Mouse (Mus musculus) bone marrow, adult 2 months (tissue): ENCODE data around the gene Pfkp. TPM values are rescaled to one million over a fixed set of nuclear protein-coding genes. Genes with fewer than 3 reads are reported as not detected.

Experiments
- H3K27ac ChIP-seq: fragments of 200-500 bp; 2 replicates; pipeline ENCODE4 v1.5.1; 2012; ENCODE audit warnings: low read depth, mild to moderate bottlenecking, control low read depth, inconsistent platforms, low read length; ENCODE audit not compliant: control insufficient read depth, poor library complexity, insufficient read depth
- H3K4me1 ChIP-seq: fragments of 200-500 bp; 2 replicates; pipeline ENCODE4 v1.6.1; 2011; ENCODE audit warnings: low read length; ENCODE audit not compliant: control insufficient read depth, insufficient read depth
- H3K4me3 ChIP-seq: fragments of 200-500 bp; replicated peaks from 2 replicates; pipeline ENCODE3; 2011; ENCODE audit warnings: mild to moderate bottlenecking, low read depth, low read length, control low read depth; ENCODE audit not compliant: control insufficient read depth
- CTCF ChIP-seq: fragments of 200-500 bp; IDR thresholded peaks from 2 replicates; pipeline ENCODE4 v1.5.1; 2011; ENCODE audit warnings: low read length, control low read depth; ENCODE audit not compliant: control insufficient read depth, insufficient read depth
- POLR2A ChIP-seq: fragments of 200-500 bp; IDR thresholded peaks from 2 replicates; pipeline ENCODE4 v1.6.1; 2011; ENCODE audit warnings: low read depth, mild to moderate bottlenecking, control low read depth, low read length, borderline replicate concordance; ENCODE audit not compliant: control insufficient read depth
- WGBS: fragments of 180-500 bp; shearing (Covaris S2); methylation state at CpG from one replicate; pipeline ENCODE4 v1.1.7; 2018; 5-methylcytosine and 5-hydroxymethylcytosine counted together
- polyA plus RNA-seq: library from polyadenylated mRNA; stranded (reverse); fragments of >200 nt; gene quantifications from 2 replicates; pipeline ENCODE4 v1.2.4, GENCODE M21; 2011; ENCODE audit warnings: low replicate concordance; ENCODE audit not compliant: missing spikeins, insufficient read depth, insufficient read length

Pfkp gene
- 13.6 and 20.9 TPM in 2 replicates for polyA plus RNA-seq

DNA sequence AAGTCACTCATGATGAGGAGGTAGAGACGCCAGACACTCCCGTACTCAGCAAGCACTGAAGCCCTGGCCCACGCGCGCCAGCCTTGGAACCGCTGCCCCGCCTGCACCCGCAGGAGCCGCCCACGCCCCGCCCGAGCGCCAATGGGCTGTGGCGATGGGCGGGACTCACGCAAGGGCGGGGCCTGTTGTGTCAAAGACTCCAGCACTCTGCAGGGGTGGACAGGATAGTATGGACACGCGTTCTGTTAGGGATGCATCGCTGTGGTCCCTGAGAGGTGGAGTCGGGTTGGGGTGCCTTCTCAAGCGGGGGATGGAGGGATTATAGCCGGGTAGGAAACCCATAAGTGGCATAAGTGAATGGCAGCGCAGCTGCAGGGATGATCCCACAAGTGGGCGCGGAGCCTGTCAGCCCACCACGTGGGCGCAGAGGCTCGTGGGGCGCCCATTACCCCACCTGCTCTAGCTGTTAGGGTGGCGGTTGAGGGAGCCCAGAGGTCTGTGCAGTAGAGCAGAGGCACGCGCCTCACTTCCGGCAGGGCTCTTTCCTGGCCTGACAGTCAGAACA lies at the start of gene Pfkp:
Gene Pfkp (minus strand): TSS at position 109 of the 565 bp plus-strand sequence.
- Histone ChIP-seq H3K4me3 (peak within 1 kb of the TSS; percentile 86), H3K27ac (peak within 1 kb of the TSS; percentile 60), H3K4me1 (no peaks in the 10 kb centered on the region)
- under 1% methylated on average over 34 of the region's 34 CpGs for WGBS
- 0 out of 2 replicates have a peak, but pooled peaks have one; percentile 43 for TF ChIP-seq POLR2A
- no peak for TF ChIP-seq CTCF

DNA sequence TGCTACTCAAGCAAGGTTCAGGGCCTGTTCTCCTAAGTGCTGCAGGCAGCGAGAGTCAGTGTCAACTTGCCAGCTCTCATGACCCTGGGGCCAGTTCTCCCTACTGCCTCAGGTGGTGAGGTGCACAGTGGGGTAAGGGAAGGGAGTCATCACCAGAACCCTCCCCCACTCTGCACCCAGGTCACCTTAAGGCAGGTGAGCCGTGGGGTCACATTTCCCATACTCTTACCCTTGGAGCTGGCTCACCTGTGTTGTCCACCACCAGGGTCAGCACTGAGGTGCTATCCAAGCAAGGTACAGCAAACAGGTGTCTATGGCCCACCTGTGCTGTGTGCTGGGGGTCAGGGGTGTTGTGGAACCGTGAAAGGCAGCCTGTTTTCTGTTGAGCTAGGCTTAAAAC lies 42.0 kb upstream of the Pfkp start:
- no peaks in the 10 kb centered on the region for H3K4me1 ChIP-seq
- H3K27ac ChIP-seq, result no peak overlapping the region
- 75% methylated on average over 3 of the region's 3 CpGs for WGBS
- TF ChIP-seq POLR2A (no peak), CTCF (no peak)
- H3K4me3 ChIP-seq, result no peak overlapping the region

DNA sequence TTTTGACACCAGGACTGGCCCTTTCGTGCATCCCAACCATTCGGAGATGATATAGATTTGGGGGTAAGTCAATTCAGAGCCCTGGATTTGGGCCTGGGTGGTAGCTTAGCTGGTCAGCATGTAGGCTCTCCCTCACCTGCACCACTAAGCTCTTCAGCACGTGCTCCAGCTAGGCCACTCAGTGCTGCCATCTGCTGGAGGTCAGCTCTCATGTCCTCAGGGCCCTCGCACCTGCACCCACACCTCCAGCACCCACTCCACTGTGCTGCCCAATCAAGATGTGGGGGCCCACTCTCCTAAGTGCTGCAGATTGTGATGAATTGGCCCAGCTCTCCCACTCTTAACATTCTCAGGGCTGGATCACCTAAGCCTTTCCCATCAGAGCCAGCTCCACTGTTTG lies 41.4 kb upstream of the Pfkp start:
- TF ChIP-seq POLR2A, result no peak
- TF ChIP-seq CTCF, result peak; percentile 92
- Histone ChIP-seq H3K4me1 (no peaks in the 10 kb centered on the region), H3K27ac (no peak overlapping the region), H3K4me3 (no peak overlapping the region)
- WGBS, result 54% methylated on average over 4 of the region's 4 CpGs

DNA sequence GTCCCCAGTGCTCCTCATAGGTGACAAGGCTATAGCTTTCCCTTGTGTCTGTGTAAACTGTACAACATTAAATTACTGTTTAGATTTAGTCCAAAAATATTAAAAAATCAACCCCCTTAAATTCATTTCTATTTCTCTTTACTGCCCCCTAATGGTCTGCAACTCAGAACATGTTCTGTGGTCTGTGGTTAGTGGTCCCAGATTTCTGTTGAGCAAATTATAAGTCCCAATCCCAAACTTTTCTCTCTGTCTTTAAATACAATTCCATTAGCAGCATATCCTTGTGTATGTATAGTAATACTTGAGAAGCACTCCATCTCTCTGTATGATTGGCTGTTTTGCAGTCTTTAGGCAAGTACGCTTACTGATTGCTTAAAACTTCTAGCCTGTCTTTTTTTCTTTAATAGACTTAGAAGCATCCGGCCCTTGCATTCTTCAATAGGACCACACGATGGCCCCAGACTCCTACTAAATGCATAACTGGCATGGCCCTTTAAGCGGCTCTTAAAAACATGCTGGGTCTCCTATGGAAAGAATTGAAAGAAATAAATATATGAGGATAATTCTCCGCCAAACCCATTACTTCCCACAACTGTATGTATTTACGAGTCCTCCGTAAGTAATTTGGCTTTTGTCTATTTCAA lies 40.3 kb upstream of the Pfkp start:
- H3K27ac ChIP-seq, result no peak overlapping the region
- 40% methylated on average over 7 of the region's 7 CpGs for WGBS
- TF ChIP-seq CTCF (no peak), POLR2A (no peak)
- no peaks in the 10 kb centered on the region for H3K4me1 ChIP-seq
- no peak overlapping the region for H3K4me3 ChIP-seq

DNA sequence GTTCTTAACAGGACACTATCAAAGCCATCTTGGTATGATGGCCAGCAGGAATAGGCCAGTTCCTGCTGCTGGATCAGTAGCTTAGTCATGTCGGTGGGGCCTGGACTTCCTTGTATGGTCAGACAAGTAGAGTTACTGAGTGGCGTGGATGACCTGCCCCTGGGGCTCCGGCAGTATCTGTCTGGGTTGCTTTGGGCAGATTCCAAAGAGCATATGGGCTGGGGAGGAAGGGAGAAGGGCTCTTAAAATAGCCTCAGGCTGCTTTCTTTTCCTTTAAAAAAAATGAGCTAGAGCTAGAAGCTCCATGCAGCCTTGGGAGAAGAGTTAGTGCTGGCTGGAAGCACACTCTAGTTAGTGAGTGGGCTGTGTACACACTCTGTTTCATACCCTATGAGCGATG lies 18.3 kb upstream of the Pfkp start:
- 65% methylated on average over 4 of the region's 4 CpGs for WGBS
- Histone ChIP-seq H3K4me3 (no peak overlapping the region), H3K27ac (no peak overlapping the region), H3K4me1 (no peaks in the 10 kb centered on the region)
- TF ChIP-seq POLR2A, result no peak
- TF ChIP-seq CTCF, result no peak

- H3K4me3 ChIP-seq, result no peak overlapping the region
- TF ChIP-seq POLR2A (no peak), CTCF (no peak)
- H3K4me1 ChIP-seq, result no peaks in the 10 kb centered on the region
- WGBS, result 80% methylated on average over 1 of the region's 1 CpGs
- no peak overlapping the region for H3K27ac ChIP-seq
These were observed 16.9 kb upstream of the Pfkp start for GRCm38 (mm10) chr13:6665506-6665905.

- Histone ChIP-seq H3K4me1 (no peaks in the 10 kb centered on the region), H3K27ac (no peak overlapping the region), H3K4me3 (no peak overlapping the region)
- no peak for TF ChIP-seq CTCF
- no peak for TF ChIP-seq POLR2A
- WGBS, result 75% methylated on average over 5 of the region's 5 CpGs
These were observed 15.6 kb upstream of the Pfkp start for GRCm38 (mm10) chr13:6664216-6664615.

GRCm38 (mm10) chr13:6659314-6659713 lies 10.7 kb upstream of the Pfkp start:
- no peak overlapping the region for H3K4me3 ChIP-seq
- WGBS, result 80% methylated on average over 6 of the region's 6 CpGs
- TF ChIP-seq POLR2A (no peak), CTCF (no peak)
- no peak overlapping the region for H3K27ac ChIP-seq
- no peaks in the 10 kb centered on the region for H3K4me1 ChIP-seq

DNA sequence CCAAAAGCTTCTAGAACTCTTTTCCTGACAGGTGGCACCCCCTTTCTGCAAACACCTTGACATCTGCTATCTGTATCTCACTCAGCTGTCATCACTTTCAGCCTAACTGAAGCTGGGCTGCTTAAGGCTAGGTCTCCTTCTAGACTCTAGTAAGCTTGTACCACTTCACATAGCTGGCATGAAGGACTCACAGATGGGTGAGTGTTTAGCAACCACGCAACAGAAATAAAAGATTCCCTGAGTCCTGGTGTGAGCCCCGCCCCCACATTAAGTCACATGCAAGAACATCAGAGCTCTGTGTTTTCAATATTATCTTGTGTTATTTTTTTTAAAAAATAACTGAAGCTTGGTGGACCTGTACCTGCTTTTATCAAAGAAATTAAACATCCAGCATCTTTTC lies 8.7 kb upstream of the Pfkp start:
- TF ChIP-seq POLR2A (no peak), CTCF (no peak)
- H3K4me1 ChIP-seq, result no peaks in the 10 kb centered on the region
- H3K4me3 ChIP-seq, result no peak overlapping the region
- no peak overlapping the region for H3K27ac ChIP-seq
- WGBS, result 84% methylated on average over 2 of the region's 2 CpGs
